Mouse (Mus musculus) ovary, postnatal 14 days (tissue): ENCODE data around the gene Cyp39a1.

Experiments
- DNase-seq: peaks from one replicate; pipeline ENCODE4 v3.0.0; 2022; ENCODE audit warnings: low spot score

Gene Cyp39a1

GRCm38 (mm10) chr17:43667290-43667843 lies at the start of gene Cyp39a1:
TSS of gene Cyp39a1 (plus strand) at chr17:43667425.
- no peak for DNase-seq

- no peak for DNase-seq
Observed at GRCm38 (mm10) chr17:43619156-43619555, 48.1 kb upstream of the Cyp39a1 start.

- DNase-seq, result no peak
Observed at GRCm38 (mm10) chr17:43622076-43622475, 45.1 kb upstream of the Cyp39a1 start.

- no peak for DNase-seq
Observed at GRCm38 (mm10) chr17:43628246-43628645, 39.0 kb upstream of the Cyp39a1 start.

GRCm38 (mm10) chr17:43629026-43629495 lies 38.2 kb upstream of the Cyp39a1 start:
- no peak for DNase-seq

GRCm38 (mm10) chr17:43629496-43630426 lies 37.5 kb upstream of the Cyp39a1 start, which contains the start of gene Tdrd6:
TSS of gene Tdrd6 (minus strand) at chr17:43630299.
- DNase-seq, result peak; percentile 10

GRCm38 (mm10) chr17:43630427-43630760 lies 36.8 kb upstream of the Cyp39a1 start:
- peak; percentile 3 for DNase-seq

GRCm38 (mm10) chr17:43637146-43637545 lies 30.1 kb upstream of the Cyp39a1 start:
- DNase-seq, result no peak

- no peak for DNase-seq
Observed at GRCm38 (mm10) chr17:43640825-43641224, 26.4 kb upstream of the Cyp39a1 start.

- no peak for DNase-seq
Observed at GRCm38 (mm10) chr17:43643191-43643590, 24.0 kb upstream of the Cyp39a1 start.

- no peak for DNase-seq
Observed at GRCm38 (mm10) chr17:43644375-43644774, 22.9 kb upstream of the Cyp39a1 start.

GRCm38 (mm10) chr17:43645136-43645535 lies 22.1 kb upstream of the Cyp39a1 start:
- DNase-seq, result no peak

- no peak for DNase-seq
Observed at GRCm38 (mm10) chr17:43646925-43647324, 20.3 kb upstream of the Cyp39a1 start.

GRCm38 (mm10) chr17:43649641-43650436 lies 17.4 kb upstream of the Cyp39a1 start:
- no peak for DNase-seq

GRCm38 (mm10) chr17:43651314-43652046 lies 15.7 kb upstream of the Cyp39a1 start:
- DNase-seq, result no peak

- peak; percentile 68 for DNase-seq
Observed at GRCm38 (mm10) chr17:43666576-43667289, 492 bp upstream of the Cyp39a1 start, which contains the start of gene Slc25a27. TSS of gene Slc25a27 (minus strand) at chr17:43667214.

- DNase-seq, result no peak
Observed at GRCm38 (mm10) chr17:43669145-43669695, 2.0 kb downstream of the Cyp39a1 start.

GRCm38 (mm10) chr17:43671907-43672306 lies 4.7 kb downstream of the Cyp39a1 start:
- DNase-seq, result no peak

- DNase-seq, result peak; percentile 23
Observed at GRCm38 (mm10) chr17:43675228-43675627, 8.0 kb downstream of the Cyp39a1 start.

- DNase-seq, result no peak
Observed at GRCm38 (mm10) chr17:43676241-43676640, 9.0 kb downstream of the Cyp39a1 start.

GRCm38 (mm10) chr17:43677317-43677716 lies 10.1 kb downstream of the Cyp39a1 start:
- DNase-seq, result no peak
